Mouse (Mus musculus): ENCODE measurements around the gene Clec4d. TPM values are rescaled to one million over a fixed set of nuclear protein-coding genes. Genes with fewer than 3 reads are reported as not detected.

Clec4d gene
- 0.14 and 0.22 TPM in 2 replicates for polyA plus RNA-seq (2012)

GRCm38 (mm10) chr6:123261555-123262161 lies at the start of gene Clec4d:
Clec4d (plus strand) TSS chr6:123262111.
- TF ChIP-seq GATA1 (IDR thresholded peaks at IDR 0.05; ENCODE audit: low read length), result no peak

- TF ChIP-seq GATA1 (IDR thresholded peaks at IDR 0.05; ENCODE audit: low read length), result no peak
Observed at GRCm38 (mm10) chr6:123227519-123228166, 34.3 kb upstream of the Clec4d start.

GRCm38 (mm10) chr6:123229644-123230043 lies 32.3 kb upstream of the Clec4d start, which contains the start of gene Clec4n:
Clec4n (plus strand) TSS chr6:123229843.
- TF ChIP-seq GATA1 (IDR thresholded peaks at IDR 0.05; ENCODE audit: low read length), result no peak

GRCm38 (mm10) chr6:123231149-123231548 lies 30.8 kb upstream of the Clec4d start:
- TF ChIP-seq GATA1 (IDR thresholded peaks at IDR 0.05; ENCODE audit: low read length), result peak; percentile 46

GRCm38 (mm10) chr6:123237582-123237981 lies 24.3 kb upstream of the Clec4d start:
- peak; percentile 36 for TF ChIP-seq GATA1 (IDR thresholded peaks at IDR 0.05; ENCODE audit: low read length)

GRCm38 (mm10) chr6:123244201-123244600 lies 17.7 kb upstream of the Clec4d start:
- TF ChIP-seq GATA1 (IDR thresholded peaks at IDR 0.05; ENCODE audit: low read length), result no peak

- TF ChIP-seq GATA1 (IDR thresholded peaks at IDR 0.05; ENCODE audit: low read length), result peak; percentile 64
Observed at GRCm38 (mm10) chr6:123252735-123253134, 9.2 kb upstream of the Clec4d start.

GRCm38 (mm10) chr6:123258946-123259345 lies 3.0 kb upstream of the Clec4d start:
- no peak for TF ChIP-seq GATA1 (IDR thresholded peaks at IDR 0.05; ENCODE audit: low read length)

- peak; percentile 70 for TF ChIP-seq GATA1 (IDR thresholded peaks at IDR 0.05; ENCODE audit: low read length)
Observed at GRCm38 (mm10) chr6:123259889-123260603, 1.9 kb upstream of the Clec4d start.

- TF ChIP-seq GATA1 (IDR thresholded peaks at IDR 0.05; ENCODE audit: low read length), result no peak
Observed at GRCm38 (mm10) chr6:123260868-123261267, 1.0 kb upstream of the Clec4d start.

- TF ChIP-seq GATA1 (IDR thresholded peaks at IDR 0.05; ENCODE audit: low read length), result no peak
Observed at GRCm38 (mm10) chr6:123264194-123264593, 2.3 kb downstream of the Clec4d start.

- no peak for TF ChIP-seq GATA1 (IDR thresholded peaks at IDR 0.05; ENCODE audit: low read length)
Observed at GRCm38 (mm10) chr6:123265809-123266208, 3.9 kb downstream of the Clec4d start.

- peak; percentile 53 for TF ChIP-seq GATA1 (IDR thresholded peaks at IDR 0.05; ENCODE audit: low read length)
Observed at GRCm38 (mm10) chr6:123266945-123267344, 5.0 kb downstream of the Clec4d start.

- TF ChIP-seq GATA1 (IDR thresholded peaks at IDR 0.05; ENCODE audit: low read length), result no peak
Observed at GRCm38 (mm10) chr6:123279443-123279842, 17.5 kb downstream of the Clec4d start.

GRCm38 (mm10) chr6:123286311-123286710 lies 24.4 kb downstream of the Clec4d start:
- TF ChIP-seq GATA1 (IDR thresholded peaks at IDR 0.05; ENCODE audit: low read length), result no peak

GRCm38 (mm10) chr6:123288931-123289330 lies 27.0 kb downstream of the Clec4d start:
- peak; percentile 59 for TF ChIP-seq GATA1 (IDR thresholded peaks at IDR 0.05; ENCODE audit: low read length)

Data from G1E-ER4 (cell line).